Mouse (Mus musculus): ENCODE data around the gene Mboat1. TPM values are rescaled to one million over a fixed set of nuclear protein-coding genes. Genes with fewer than 3 reads are reported as not detected.

Gene Mboat1
- polyA plus RNA-seq, 1 experiment from 2014 or later = 13.5 TPM

DNA sequence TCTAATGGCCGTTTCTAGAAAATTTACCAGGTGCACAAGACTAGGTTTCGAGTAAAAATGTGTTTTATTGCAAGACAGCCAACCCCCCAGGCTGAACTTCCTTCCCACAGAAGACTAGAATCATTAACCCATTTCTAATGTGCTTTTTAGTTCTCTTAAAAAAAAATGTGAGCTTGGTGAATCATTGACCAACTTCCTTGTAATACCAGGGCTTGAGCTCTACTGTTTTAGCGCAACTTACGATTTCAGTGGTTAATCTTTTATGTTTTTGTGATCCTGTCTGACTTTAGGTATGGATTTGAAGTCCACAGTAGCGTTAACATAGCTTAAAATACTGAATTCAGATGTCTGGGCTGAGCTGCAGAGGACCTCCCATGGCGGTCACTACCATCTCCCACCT lies 10.2 kb downstream of the Mboat1 start:
- Histone ChIP-seq H3K9me3 (no peaks in the 10 kb centered on the region), H3K4me1 (no peaks in the 10 kb centered on the region), H3K4me3 (no peak overlapping the region), H3K36me3 (no peaks in the 10 kb centered on the region), H3K4me2 (no peak overlapping the region), H3K27me3 (no peaks in the 10 kb centered on the region), H3K27ac (no peak overlapping the region), H3K9ac (no peak overlapping the region)
- no peak for ATAC-seq (ENCODE audit: insufficient number of reproducible peaks, insufficient read depth, low FRiP score, low TSS enrichment, low read depth)
- WGBS = 85% methylated on average over 6 of the region's 6 CpGs

DNA sequence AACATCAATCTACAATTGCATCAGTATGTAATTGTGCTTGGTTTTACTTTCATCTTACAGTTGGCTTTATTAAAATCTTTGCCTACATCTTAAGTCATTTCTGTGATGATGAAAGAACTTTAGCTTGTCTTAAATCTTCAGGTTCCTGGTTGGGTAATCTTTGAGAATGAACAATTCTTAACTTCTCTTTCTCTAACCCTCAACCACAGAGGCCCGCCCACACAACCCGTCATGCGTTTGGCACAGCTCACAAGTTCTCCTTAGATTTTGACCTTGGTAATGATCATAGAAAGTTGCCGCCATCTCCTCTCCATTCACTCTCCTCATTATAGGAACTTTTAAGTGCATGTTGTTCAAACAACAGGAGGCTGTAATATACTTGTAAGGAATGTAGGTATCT lies 18.0 kb downstream of the Mboat1 start:
- WGBS = 87% methylated on average over 4 of the region's 4 CpGs
- Histone ChIP-seq H3K4me1 (no peaks in the 10 kb centered on the region), H3K27me3 (no peaks in the 10 kb centered on the region), H3K4me2 (no peak overlapping the region), H3K4me3 (no peak overlapping the region), H3K36me3 (no peaks in the 10 kb centered on the region), H3K27ac (no peak overlapping the region), H3K9ac (no peak overlapping the region), H3K9me3 (no peaks in the 10 kb centered on the region)
- ATAC-seq (ENCODE audit: insufficient number of reproducible peaks, insufficient read depth, low FRiP score, low TSS enrichment, low read depth) = no peak

DNA sequence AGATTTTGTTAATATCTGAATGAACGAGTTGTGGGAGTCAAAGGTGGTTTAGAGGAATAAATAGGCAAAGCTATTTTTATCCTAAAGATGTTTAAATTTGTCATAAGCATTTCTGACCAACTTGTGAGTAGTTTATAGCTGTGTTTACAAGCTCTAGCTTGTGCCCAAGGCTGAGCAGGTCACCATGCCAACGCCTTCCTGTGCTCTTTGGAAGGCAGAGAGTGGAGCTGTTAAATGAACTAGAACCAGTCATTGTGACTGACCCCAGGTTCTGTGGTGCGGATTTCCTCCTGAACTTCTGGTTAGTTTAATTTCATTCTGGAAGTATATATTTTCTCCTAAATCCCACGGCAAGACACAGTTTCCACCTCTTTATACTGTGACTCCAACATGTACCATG lies 23.3 kb downstream of the Mboat1 start:
- Histone ChIP-seq H3K4me3 (no peak overlapping the region), H3K27me3 (no peaks in the 10 kb centered on the region), H3K9me3 (no peaks in the 10 kb centered on the region), H3K36me3 (peaks cover 6% of the 10 kb centered on the region; the same call in 1 of the 2 replicates), H3K4me1 (no peaks in the 10 kb centered on the region), H3K4me2 (no peak overlapping the region), H3K27ac (no peak overlapping the region), H3K9ac (no peak overlapping the region)
- no peak for ATAC-seq (ENCODE audit: insufficient number of reproducible peaks, insufficient read depth, low FRiP score, low TSS enrichment, low read depth)
- 80% methylated on average over 4 of the region's 4 CpGs for WGBS

DNA sequence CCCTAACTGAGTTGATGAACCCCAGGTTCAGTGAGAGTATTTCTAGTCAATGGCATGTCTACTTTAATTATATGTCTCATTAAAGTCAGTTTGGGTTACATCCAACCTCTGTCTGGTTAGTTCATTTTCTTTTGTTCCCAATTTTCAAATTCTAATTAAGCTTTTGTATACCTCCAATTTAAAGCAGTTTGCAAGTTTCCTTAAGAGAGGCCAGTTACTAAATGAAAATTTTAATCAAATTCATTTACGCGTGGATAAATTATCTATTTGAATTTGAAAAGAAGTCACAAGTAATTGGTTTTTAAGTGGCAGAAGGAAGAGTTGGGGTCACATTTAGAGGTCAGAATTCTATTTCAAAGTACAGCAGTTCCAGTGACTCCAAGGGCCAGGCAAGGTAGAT lies 27.2 kb downstream of the Mboat1 start:
- Histone ChIP-seq H3K4me1 (peaks cover 3% of the 10 kb centered on the region), H3K4me2 (no peak overlapping the region), H3K9ac (no peak overlapping the region), H3K9me3 (no peaks in the 10 kb centered on the region), H3K27ac (no peak overlapping the region), H3K27me3 (no peaks in the 10 kb centered on the region), H3K36me3 (peaks cover 6% of the 10 kb centered on the region; the same call in 1 of the 2 replicates), H3K4me3 (no peak overlapping the region)
- 89% methylated on average over 2 of the region's 2 CpGs for WGBS
- ATAC-seq (ENCODE audit: insufficient number of reproducible peaks, insufficient read depth, low FRiP score, low TSS enrichment, low read depth) = no peak

DNA sequence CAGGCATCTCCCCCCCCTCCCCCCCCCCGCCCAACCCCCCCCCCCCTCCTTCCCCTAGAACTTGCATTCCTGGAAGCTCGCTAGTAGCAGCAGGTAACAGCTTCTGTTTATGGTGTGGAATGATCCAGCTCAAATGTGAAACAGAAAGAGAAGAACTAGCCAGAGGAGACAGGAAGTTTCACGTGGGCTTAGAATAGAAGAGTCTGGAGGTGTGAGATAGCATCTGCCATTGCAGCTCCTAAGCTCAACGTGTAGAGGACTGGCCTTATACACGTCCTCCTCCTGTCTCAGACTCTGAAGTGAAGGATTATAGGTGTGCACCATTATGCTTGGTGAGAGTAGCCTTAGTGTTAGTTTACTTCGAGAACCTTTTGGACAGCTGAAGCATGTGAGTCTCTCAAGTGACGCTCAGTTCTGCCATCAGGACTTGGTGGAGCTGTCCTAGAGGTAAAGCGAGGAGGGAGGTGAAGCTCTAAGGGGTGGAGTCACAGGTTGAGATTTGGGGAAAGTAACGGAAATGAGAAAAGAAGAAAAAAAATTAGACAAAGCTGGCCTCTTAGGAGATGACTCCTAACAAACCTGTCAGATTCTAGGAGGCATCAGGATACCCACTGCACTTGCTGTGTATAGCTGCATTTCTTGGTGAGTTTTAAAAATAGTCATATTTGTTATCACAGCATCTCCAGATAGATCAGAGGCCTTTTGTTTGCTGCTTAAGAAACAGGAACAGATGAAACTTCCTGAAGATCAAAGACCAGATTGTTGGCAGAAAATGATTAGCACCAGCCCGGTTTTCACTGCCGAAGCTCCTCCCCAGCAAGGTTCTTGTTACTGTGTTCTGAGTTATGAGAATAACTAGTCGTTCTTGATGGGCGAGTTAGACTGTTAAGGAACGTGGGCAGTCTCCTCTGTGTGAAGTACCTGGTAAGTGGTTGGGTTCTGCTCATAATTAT lies 30.1 kb downstream of the Mboat1 start:
- Histone ChIP-seq H3K4me3 (no peak overlapping the region), H3K27ac (no peak overlapping the region), H3K4me2 (no peak overlapping the region), H3K9ac (no peak overlapping the region), H3K4me1 (peaks cover 3% of the 10 kb centered on the region), H3K36me3 (peaks cover 6% of the 10 kb centered on the region; the same call in 1 of the 2 replicates), H3K27me3 (no peaks in the 10 kb centered on the region), H3K9me3 (no peaks in the 10 kb centered on the region)
- no peak for ATAC-seq (ENCODE audit: insufficient number of reproducible peaks, insufficient read depth, low FRiP score, low TSS enrichment, low read depth)
- WGBS = 56% methylated on average over 12 of the region's 14 CpGs

DNA sequence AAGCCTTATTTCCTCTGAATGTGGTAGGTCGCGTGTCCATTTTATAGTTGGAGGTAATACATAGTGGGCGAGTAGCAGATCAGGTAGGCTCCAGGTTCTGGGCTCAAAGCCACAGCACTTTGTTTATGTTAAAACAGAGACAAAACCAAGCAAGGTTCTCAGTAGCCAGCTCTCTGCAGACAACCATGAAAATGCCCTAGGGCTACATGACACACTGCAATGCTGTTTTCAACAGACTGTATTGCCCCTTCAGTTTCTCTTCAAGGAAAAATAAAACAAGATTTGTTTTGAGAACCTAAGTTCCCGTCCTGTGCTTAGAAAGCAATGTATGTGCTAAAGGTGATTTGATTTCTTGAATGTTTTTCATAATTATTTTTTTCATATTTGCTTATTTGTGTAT lies 31.2 kb downstream of the Mboat1 start:
- Histone ChIP-seq H3K36me3 (peaks cover 5% of the 10 kb centered on the region; the same call in 1 of the 2 replicates), H3K4me1 (peaks cover 3% of the 10 kb centered on the region), H3K27me3 (no peaks in the 10 kb centered on the region), H3K4me2 (no peak overlapping the region), H3K9me3 (no peaks in the 10 kb centered on the region), H3K9ac (no peak overlapping the region), H3K27ac (no peak overlapping the region), H3K4me3 (no peak overlapping the region)
- ATAC-seq (ENCODE audit: insufficient number of reproducible peaks, insufficient read depth, low FRiP score, low TSS enrichment, low read depth) = no peak
- 60% methylated on average over 4 of the region's 4 CpGs for WGBS

DNA sequence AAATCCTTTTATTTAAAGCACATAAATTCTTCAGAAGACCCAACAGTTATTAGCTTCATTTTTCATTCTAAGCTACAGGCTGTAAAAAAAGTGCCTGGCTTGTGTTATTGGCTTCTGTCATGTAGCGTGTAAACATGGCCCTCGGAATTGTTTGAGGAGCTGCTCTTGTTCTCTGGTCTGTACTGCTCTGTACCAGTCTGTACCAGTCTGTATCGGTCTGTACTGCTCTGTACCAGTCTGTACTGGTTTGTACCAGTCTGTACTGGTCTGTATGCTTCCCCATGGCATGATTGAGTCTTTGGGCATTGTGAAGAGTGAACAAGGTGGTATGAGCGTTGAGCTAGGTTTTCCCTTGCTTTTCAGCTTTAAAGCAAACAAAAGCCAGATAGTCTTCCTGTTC lies 32.5 kb downstream of the Mboat1 start:
- no peaks in the 10 kb centered on the region for H3K9me3 ChIP-seq
- H3K4me3 ChIP-seq = no peak overlapping the region
- no peak overlapping the region for H3K4me2 ChIP-seq
- no peaks in the 10 kb centered on the region for H3K27me3 ChIP-seq
- H3K27ac ChIP-seq = no peak overlapping the region
- WGBS = 80% methylated on average over 4 of the region's 4 CpGs
- no peak overlapping the region for H3K9ac ChIP-seq
- peaks cover 3% of the 10 kb centered on the region for H3K4me1 ChIP-seq
- H3K36me3 ChIP-seq = no peaks in the 10 kb centered on the region
- no peak for ATAC-seq (ENCODE audit: insufficient number of reproducible peaks, insufficient read depth, low FRiP score, low TSS enrichment, low read depth)

DNA sequence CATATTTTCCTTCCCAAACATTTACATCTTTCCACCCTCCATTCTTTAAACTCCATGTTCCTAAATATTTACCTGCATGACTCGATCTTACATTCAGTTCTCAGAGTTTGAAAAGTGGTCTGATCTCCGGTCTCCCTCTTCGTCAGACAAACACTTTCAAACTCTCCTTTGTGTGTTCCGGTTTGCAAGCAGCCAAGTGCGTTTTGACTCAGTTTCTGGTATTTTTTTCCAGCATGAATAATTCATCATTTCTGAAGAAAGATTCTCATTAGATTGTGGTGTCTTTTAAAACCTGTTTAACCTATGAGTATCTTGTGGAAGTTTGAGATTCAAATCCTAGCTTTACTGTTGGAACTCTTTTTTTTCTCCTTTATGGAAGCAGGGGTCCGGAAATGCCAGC lies 33.8 kb downstream of the Mboat1 start:
- no peak for ATAC-seq (ENCODE audit: insufficient number of reproducible peaks, insufficient read depth, low FRiP score, low TSS enrichment, low read depth)

DNA sequence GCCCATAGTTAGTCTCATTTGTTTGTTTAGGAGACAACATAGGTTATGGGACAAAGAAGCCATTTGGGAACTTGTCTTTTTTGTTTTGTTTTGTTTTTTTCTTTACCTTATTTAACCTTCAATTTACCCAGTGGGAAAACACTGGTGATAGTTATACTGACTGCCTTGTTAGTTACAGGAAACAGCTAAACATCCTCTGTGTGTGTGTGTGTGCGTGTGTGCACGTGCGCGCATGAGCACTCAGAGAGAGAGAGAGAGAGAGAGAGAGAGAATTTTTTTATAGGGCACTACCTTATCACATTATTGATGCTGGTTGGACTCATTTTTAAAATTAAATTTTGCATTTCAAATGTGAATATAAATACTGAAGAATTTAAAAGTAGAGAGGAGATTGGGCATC lies 38.3 kb downstream of the Mboat1 start:
- Histone ChIP-seq H3K27ac (no peak overlapping the region), H3K4me3 (no peak overlapping the region), H3K27me3 (no peaks in the 10 kb centered on the region), H3K9ac (no peak overlapping the region), H3K4me2 (no peak overlapping the region), H3K9me3 (no peaks in the 10 kb centered on the region), H3K36me3 (no peaks in the 10 kb centered on the region), H3K4me1 (no peaks in the 10 kb centered on the region)
- ATAC-seq (ENCODE audit: insufficient number of reproducible peaks, insufficient read depth, low FRiP score, low TSS enrichment, low read depth) = no peak
- 86% methylated on average over 4 of the region's 4 CpGs for WGBS

More for the DNA sequence above, 33.8 kb downstream of the Mboat1 start:
- Histone ChIP-seq H3K9me3 (no peaks in the 10 kb centered on the region), H3K4me3 (no peak overlapping the region), H3K27me3 (no peaks in the 10 kb centered on the region), H3K36me3 (no peaks in the 10 kb centered on the region), H3K4me1 (peaks cover 3% of the 10 kb centered on the region), H3K9ac (no peak overlapping the region), H3K4me2 (no peak overlapping the region), H3K27ac (no peak overlapping the region)
- 80% methylated on average over 6 of the region's 6 CpGs for WGBS

DNA sequence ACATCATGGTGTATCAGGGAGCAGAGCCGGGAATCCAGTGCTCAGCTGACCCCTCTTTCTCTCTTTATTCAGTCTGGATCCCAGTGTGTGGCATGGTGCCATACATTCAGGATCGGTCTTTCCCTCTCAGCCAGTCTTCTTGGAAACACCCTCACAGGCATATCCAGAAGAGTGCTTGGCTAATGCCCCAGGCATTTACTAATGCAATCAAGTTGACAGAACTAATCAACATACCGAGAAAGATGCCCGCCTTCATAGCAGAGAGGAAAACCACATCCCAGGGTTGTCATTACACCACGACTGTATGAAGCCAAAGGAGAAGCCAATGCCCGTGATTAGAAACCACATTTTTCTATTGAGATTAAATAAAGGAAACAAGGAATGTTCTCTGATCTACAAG lies 41.1 kb downstream of the Mboat1 start:
- WGBS = 41% methylated on average over 6 of the region's 6 CpGs
- Histone ChIP-seq H3K36me3 (no peaks in the 10 kb centered on the region), H3K4me2 (no peak overlapping the region), H3K9ac (no peak overlapping the region), H3K27me3 (no peaks in the 10 kb centered on the region), H3K9me3 (no peaks in the 10 kb centered on the region), H3K4me1 (no peaks in the 10 kb centered on the region), H3K27ac (0 out of 2 replicates have a peak overlapping the region, but pooled peaks have one; percentile 22), H3K4me3 (no peak overlapping the region)
- no peak for ATAC-seq (ENCODE audit: insufficient number of reproducible peaks, insufficient read depth, low FRiP score, low TSS enrichment, low read depth)

DNA sequence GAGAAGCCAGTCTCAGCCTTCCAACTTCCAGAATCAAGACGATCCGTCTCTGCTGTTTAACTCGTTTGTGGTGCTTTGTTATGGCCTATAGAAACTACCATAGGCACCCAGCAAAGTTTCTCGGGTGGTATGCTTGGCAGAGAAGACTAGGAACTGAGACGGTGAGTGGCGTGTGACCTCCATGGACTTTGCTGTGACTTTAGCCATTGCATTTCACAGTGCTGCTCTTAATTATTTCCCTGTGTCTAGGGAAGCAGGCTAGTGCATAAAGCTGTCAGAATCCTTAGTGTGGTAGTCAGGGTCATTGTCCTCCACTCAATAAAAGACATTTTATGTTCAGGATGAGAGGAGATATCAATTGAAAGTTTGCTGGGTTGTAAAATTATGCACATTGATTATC lies 49.3 kb downstream of the Mboat1 start:
- Histone ChIP-seq H3K9me3 (no peaks in the 10 kb centered on the region), H3K4me2 (no peak overlapping the region), H3K4me1 (peaks cover 14% of the 10 kb centered on the region), H3K4me3 (no peak overlapping the region), H3K36me3 (no peaks in the 10 kb centered on the region), H3K27ac (peak overlapping the region; percentile 48), H3K9ac (no peak overlapping the region), H3K27me3 (no peaks in the 10 kb centered on the region)
- WGBS = 45% methylated on average over 6 of the region's 6 CpGs
- no peak for ATAC-seq (ENCODE audit: insufficient number of reproducible peaks, insufficient read depth, low FRiP score, low TSS enrichment, low read depth)

DNA sequence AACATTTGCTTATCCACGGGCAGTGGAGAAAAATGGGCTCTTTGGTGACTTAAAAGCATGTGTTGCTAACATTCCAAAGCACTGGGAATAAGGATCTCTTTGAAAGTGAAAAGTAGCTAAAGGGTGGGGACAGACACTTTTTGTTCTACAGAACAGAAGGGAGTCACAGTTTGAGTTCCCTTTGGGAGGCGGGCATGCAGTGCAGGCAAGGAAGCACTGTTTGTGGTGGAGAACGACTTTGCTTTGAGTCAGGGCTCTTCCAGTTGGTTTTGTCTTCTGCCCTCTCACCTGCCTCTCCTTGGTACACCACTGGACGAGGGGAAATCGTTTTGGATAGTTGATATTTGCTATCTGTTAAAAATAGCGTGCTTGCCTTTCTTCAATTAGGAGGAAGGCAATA lies 49.7 kb downstream of the Mboat1 start:
- H3K9ac ChIP-seq = no peak overlapping the region
- peaks cover 14% of the 10 kb centered on the region for H3K4me1 ChIP-seq
- H3K27me3 ChIP-seq = no peaks in the 10 kb centered on the region
- no peaks in the 10 kb centered on the region for H3K9me3 ChIP-seq
- WGBS = 44% methylated on average over 6 of the region's 6 CpGs
- no peak for ATAC-seq (ENCODE audit: insufficient number of reproducible peaks, insufficient read depth, low FRiP score, low TSS enrichment, low read depth)
- H3K27ac ChIP-seq = peak overlapping the region; percentile 48
- no peaks in the 10 kb centered on the region for H3K36me3 ChIP-seq
- H3K4me3 ChIP-seq = no peak overlapping the region
- H3K4me2 ChIP-seq = no peak overlapping the region

Measured in embryonic facial prominence, embryonic 13.5 days (tissue).